Mouse (Mus musculus): ENCODE results near the gene Kank1.

The Kank1 gene

GRCm38 (mm10) chr19:25399511-25400211 lies 162.9 kb downstream of the Kank1 start:
- ATAC-seq (ENCODE audit: insufficient number of reproducible peaks, low FRiP score, low TSS enrichment) = no peak

GRCm38 (mm10) chr19:25400212-25400913 lies 163.6 kb downstream of the Kank1 start:
- ATAC-seq (ENCODE audit: insufficient number of reproducible peaks, low FRiP score, low TSS enrichment) = no peak

GRCm38 (mm10) chr19:25401521-25401920 lies 164.7 kb downstream of the Kank1 start:
- ATAC-seq (ENCODE audit: insufficient number of reproducible peaks, low FRiP score, low TSS enrichment) = no peak

- ATAC-seq (ENCODE audit: insufficient number of reproducible peaks, low FRiP score, low TSS enrichment) = no peak
Measured at GRCm38 (mm10) chr19:25404163-25404562, 167.4 kb downstream of the Kank1 start.

- no peak for ATAC-seq (ENCODE audit: insufficient number of reproducible peaks, low FRiP score, low TSS enrichment)
Measured at GRCm38 (mm10) chr19:25405987-25406386, 169.2 kb downstream of the Kank1 start.

- no peak for ATAC-seq (ENCODE audit: insufficient number of reproducible peaks, low FRiP score, low TSS enrichment)
Measured at GRCm38 (mm10) chr19:25406481-25407184, 169.9 kb downstream of the Kank1 start.

- no peak for ATAC-seq (ENCODE audit: insufficient number of reproducible peaks, low FRiP score, low TSS enrichment)
Measured at GRCm38 (mm10) chr19:25407185-25407886, 170.6 kb downstream of the Kank1 start.

GRCm38 (mm10) chr19:25407887-25408236 lies 171.1 kb downstream of the Kank1 start:
- no peak for ATAC-seq (ENCODE audit: insufficient number of reproducible peaks, low FRiP score, low TSS enrichment)

- no peak for ATAC-seq (ENCODE audit: insufficient number of reproducible peaks, low FRiP score, low TSS enrichment)
Measured at GRCm38 (mm10) chr19:25409239-25409638, 172.5 kb downstream of the Kank1 start.

GRCm38 (mm10) chr19:25411353-25411752 lies 174.6 kb downstream of the Kank1 start:
- no peak for ATAC-seq (ENCODE audit: insufficient number of reproducible peaks, low FRiP score, low TSS enrichment)

- no peak for ATAC-seq (ENCODE audit: insufficient number of reproducible peaks, low FRiP score, low TSS enrichment)
Measured at GRCm38 (mm10) chr19:25415448-25415847, 178.7 kb downstream of the Kank1 start.

GRCm38 (mm10) chr19:25417671-25418070 lies 180.9 kb downstream of the Kank1 start:
- no peak for ATAC-seq (ENCODE audit: insufficient number of reproducible peaks, low FRiP score, low TSS enrichment)

- no peak for ATAC-seq (ENCODE audit: insufficient number of reproducible peaks, low FRiP score, low TSS enrichment)
Measured at GRCm38 (mm10) chr19:25419983-25420382, 183.2 kb downstream of the Kank1 start.

GRCm38 (mm10) chr19:25422096-25422495 lies 185.3 kb downstream of the Kank1 start:
- ATAC-seq (ENCODE audit: insufficient number of reproducible peaks, low FRiP score, low TSS enrichment) = no peak

GRCm38 (mm10) chr19:25423371-25423770 lies 186.6 kb downstream of the Kank1 start:
- ATAC-seq (ENCODE audit: insufficient number of reproducible peaks, low FRiP score, low TSS enrichment) = no peak

- ATAC-seq (ENCODE audit: insufficient number of reproducible peaks, low FRiP score, low TSS enrichment) = no peak
Measured at GRCm38 (mm10) chr19:25426431-25426830, 189.7 kb downstream of the Kank1 start.

- no peak for ATAC-seq (ENCODE audit: insufficient number of reproducible peaks, low FRiP score, low TSS enrichment)
Measured at GRCm38 (mm10) chr19:25427886-25428285, 191.1 kb downstream of the Kank1 start.

GRCm38 (mm10) chr19:25428338-25428962 lies 191.7 kb downstream of the Kank1 start:
- ATAC-seq (ENCODE audit: insufficient number of reproducible peaks, low FRiP score, low TSS enrichment) = no peak

GRCm38 (mm10) chr19:25431431-25431830 lies 194.7 kb downstream of the Kank1 start:
- ATAC-seq (ENCODE audit: insufficient number of reproducible peaks, low FRiP score, low TSS enrichment) = no peak

GRCm38 (mm10) chr19:25431909-25432308 lies 195.1 kb downstream of the Kank1 start:
- no peak for ATAC-seq (ENCODE audit: insufficient number of reproducible peaks, low FRiP score, low TSS enrichment)
